Mouse (Mus musculus) myocyte (in vitro differentiated cells): ENCODE results near the gene Plod1. TPM values are rescaled to one million over a fixed set of nuclear protein-coding genes. Genes with fewer than 3 reads are reported as not detected.

Experiments
- H3K27me3 ChIP-seq: one replicate; pipeline ENCODE4 v1.6.1; 2011; ENCODE audit not compliant: control insufficient read depth, insufficient read depth, insufficient read length
- H3K36me3 ChIP-seq: one replicate; pipeline ENCODE4 v1.6.1; 2011; ENCODE audit not compliant: control insufficient read depth, insufficient read depth
- H3K4me2 ChIP-seq: one replicate; pipeline ENCODE4 v1.6.1; 2011; ENCODE audit warnings: low read depth, control low read depth
- H3K4me3 ChIP-seq: one replicate; pipeline ENCODE4 v1.5.1; 2011; ENCODE audit warnings: mild to moderate bottlenecking, control low read depth, moderate library complexity
- H3K79me2 ChIP-seq: one replicate; pipeline ENCODE4 v1.6.1; 2011; ENCODE audit not compliant: control insufficient read depth, insufficient read depth
- H3ac ChIP-seq: one replicate; pipeline ENCODE4 v1.6.1; 2011; ENCODE audit not compliant: control insufficient read depth, insufficient read length
- CEBPB ChIP-seq: IDR thresholded peaks from 2 replicates; pipeline ENCODE4 v1.6.1; 2011; ENCODE audit warnings: mild to moderate bottlenecking, moderate library complexity; ENCODE audit not compliant: poor library complexity, insufficient read depth, severe bottlenecking
- E2F4 ChIP-seq: IDR thresholded peaks from one replicate; pipeline ENCODE4 v1.6.1; 2011; ENCODE audit warnings: mild to moderate bottlenecking, control low read depth, moderate library complexity; ENCODE audit not compliant: insufficient read depth
- MAX ChIP-seq: IDR thresholded peaks from one replicate; pipeline ENCODE4 v1.6.1; 2011; ENCODE audit warnings: low read depth, mild to moderate bottlenecking, control low read depth
- MYOD1 ChIP-seq, 3 experiments: IDR thresholded peaks; one replicate each; pipeline ENCODE4 v1.6.1; 2011; ENCODE audit warnings: control low read depth in 2 of 3, low read depth in 2 of 3, mild to moderate bottlenecking in 2 of 3, moderate library complexity in 1 of 3; ENCODE audit not compliant: insufficient read length in 2 of 3, control insufficient read depth in 1 of 3
- MYOG ChIP-seq, 3 experiments: IDR thresholded peaks; one replicate each; pipeline ENCODE4 v1.6.1; 2011; ENCODE audit warnings: control low read depth in 2 of 3, low read depth in 2 of 3, mild to moderate bottlenecking in 2 of 3; ENCODE audit not compliant: insufficient read length in 2 of 3, control insufficient read depth in 1 of 3, insufficient read depth in 1 of 3
- POLR2A ChIP-seq: IDR thresholded peaks from one replicate; pipeline ENCODE4 v1.6.1; 2011; ENCODE audit warnings: low read depth, mild to moderate bottlenecking, control low read depth, moderate library complexity; ENCODE audit not compliant: insufficient read length
- POLR2AphosphoS2 ChIP-seq: IDR thresholded peaks from one replicate; pipeline ENCODE4 v1.6.1; 2011; ENCODE audit warnings: low read depth, control low read depth; ENCODE audit not compliant: insufficient read length
- REST ChIP-seq: IDR thresholded peaks from one replicate; pipeline ENCODE4 v1.6.1; 2011; ENCODE audit warnings: mild to moderate bottlenecking, control low read depth, moderate library complexity; ENCODE audit not compliant: insufficient read depth, insufficient read length
- SRF ChIP-seq: IDR thresholded peaks from one replicate; pipeline ENCODE4 v1.6.1; 2011; ENCODE audit warnings: low read depth; ENCODE audit not compliant: control insufficient read depth, insufficient read length
- TCF12 ChIP-seq: IDR thresholded peaks from one replicate; pipeline ENCODE4 v1.6.1; 2011; ENCODE audit warnings: mild to moderate bottlenecking, control low read depth; ENCODE audit not compliant: poor library complexity, insufficient read depth, severe bottlenecking
- TCF3 ChIP-seq: IDR thresholded peaks from one replicate; pipeline ENCODE4 v1.6.1; 2011; ENCODE audit warnings: low read depth, control low read depth; ENCODE audit not compliant: insufficient read length
- USF1 ChIP-seq: IDR thresholded peaks from one replicate; pipeline ENCODE4 v1.6.1; 2011; ENCODE audit warnings: low read depth, mild to moderate bottlenecking, control low read depth, moderate library complexity
- polyA plus RNA-seq: library from polyadenylated mRNA; unstranded; fragments of >200 nt; fragmentation: generic; extraction: Trizol; gene quantifications from one replicate; pipeline ENCODE4 v1.2.1, GENCODE M21; 2012; ENCODE audit warnings: missing spikeins

Plod1 gene
- polyA plus RNA-seq, 1 experiment, result 77.2 TPM

GRCm38 (mm10) chr4:147905090-147905659 lies 31.4 kb downstream of the Plod1 start:
- peaks cover 7% of the 10 kb centered on the region for H3K36me3 ChIP-seq
- TF ChIP-seq SRF, result no peak
- TF ChIP-seq POLR2AphosphoS2, result no peak
- no peak for TF ChIP-seq TCF12
- no peak for TF ChIP-seq MAX
- TF ChIP-seq CEBPB, result no peak
- no peak for TF ChIP-seq TCF3
- no peak for TF ChIP-seq POLR2A
- no peak for TF ChIP-seq E2F4
- TF ChIP-seq USF1, result no peak
- no peak for TF ChIP-seq MYOG (IDR thresholded peaks at IDR 0.05; ENCODE audit: control insufficient read depth in 1 of 3, insufficient read depth in 1 of 3, insufficient read length in 2 of 3, low read depth in 2 of 3)
- no peak for TF ChIP-seq REST
- TF ChIP-seq MYOD1 (IDR thresholded peaks at IDR 0.05; ENCODE audit: control insufficient read depth in 1 of 3, insufficient read length in 2 of 3, low read depth in 2 of 3), result no peak
- peak overlapping the region; percentile 52 for H3K4me3 ChIP-seq
- H3K27me3 ChIP-seq, result no peaks in the 10 kb centered on the region
- peaks cover 25% of the 10 kb centered on the region for H3K79me2 ChIP-seq
- peak overlapping the region; percentile 84 for H3K4me2 ChIP-seq
- peak overlapping the region; percentile 96 for H3ac ChIP-seq

DNA sequence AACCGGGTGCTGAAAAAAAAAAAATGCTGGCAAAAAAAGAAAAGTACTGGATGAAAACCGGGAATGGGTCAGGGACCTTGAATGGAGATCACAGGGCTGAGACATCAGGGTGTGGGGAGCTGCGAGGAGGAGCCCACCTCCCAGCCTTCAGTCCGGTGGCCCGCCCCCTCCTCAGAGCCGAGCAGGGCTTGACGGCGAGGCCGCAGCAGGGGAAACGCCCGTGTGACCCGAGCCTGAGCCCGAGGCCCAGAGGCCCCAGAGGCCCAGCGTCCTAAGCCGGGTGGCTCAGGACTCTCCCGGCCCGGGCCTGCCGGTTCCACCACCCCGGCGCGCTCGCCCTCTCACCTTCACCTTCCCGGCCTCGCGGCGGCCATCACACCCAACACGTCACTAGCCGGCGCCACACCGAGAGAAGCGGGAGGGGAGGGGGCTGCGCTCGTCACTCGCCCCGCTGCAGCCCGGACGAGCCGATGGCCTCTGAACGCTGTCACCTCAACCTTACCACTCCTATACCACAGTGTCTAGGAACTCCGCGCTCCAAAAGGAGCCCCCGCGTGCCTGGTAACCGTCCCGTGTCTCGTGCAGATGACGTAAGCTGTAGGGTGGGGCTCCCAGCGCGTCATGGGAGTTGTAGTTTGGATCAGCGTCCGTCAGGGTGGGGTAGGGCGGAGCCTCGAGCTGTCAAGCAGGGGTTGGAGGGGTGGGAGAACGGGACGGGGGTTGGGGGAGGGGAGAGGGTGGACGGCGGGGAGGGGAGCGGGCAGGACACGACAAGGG lies 32.1 kb downstream of the Plod1 start, which contains the start of gene Mfn2:
Mfn2 (minus strand) TSS at position 392 of the 777 bp plus-strand sequence.
- Histone ChIP-seq H3ac (peak within 1 kb of the TSS; percentile 96), H3K27me3 (no peaks in the 10 kb centered on the region), H3K4me3 (peak within 1 kb of the TSS; percentile 52), H3K36me3 (peaks cover 13% of the 10 kb centered on the region), H3K4me2 (peak within 1 kb of the TSS; percentile 84), H3K79me2 (peaks cover 31% of the 10 kb centered on the region)
- TF ChIP-seq SRF, result peak; percentile 81
- peak; percentile 44 for TF ChIP-seq POLR2AphosphoS2
- TF ChIP-seq POLR2A, result peak; percentile 60
- TF ChIP-seq E2F4, result no peak
- TF ChIP-seq CEBPB, result no peak
- TF ChIP-seq USF1, result no peak
- no peak for TF ChIP-seq TCF3
- TF ChIP-seq REST, result no peak

GRCm38 (mm10) chr4:147903601-147904000 lies 33.0 kb downstream of the Plod1 start:
- H3K79me2 ChIP-seq, result peaks cover 34% of the 10 kb centered on the region
- TF ChIP-seq SRF, result no peak
- no peak for TF ChIP-seq MAX
- TF ChIP-seq POLR2A, result no peak
- no peak for TF ChIP-seq TCF3
- no peak for TF ChIP-seq USF1
- no peak for TF ChIP-seq TCF12
- TF ChIP-seq POLR2AphosphoS2, result no peak
- TF ChIP-seq MYOD1 (IDR thresholded peaks at IDR 0.05; ENCODE audit: control insufficient read depth in 1 of 3, insufficient read length in 2 of 3, low read depth in 2 of 3), result no peak
- H3ac ChIP-seq, result peak overlapping the region; percentile 96
- H3K4me3 ChIP-seq, result peak overlapping the region; percentile 52
- H3K27me3 ChIP-seq, result no peaks in the 10 kb centered on the region
- H3K4me2 ChIP-seq, result peak overlapping the region; percentile 71
- peaks cover 19% of the 10 kb centered on the region for H3K36me3 ChIP-seq

DNA sequence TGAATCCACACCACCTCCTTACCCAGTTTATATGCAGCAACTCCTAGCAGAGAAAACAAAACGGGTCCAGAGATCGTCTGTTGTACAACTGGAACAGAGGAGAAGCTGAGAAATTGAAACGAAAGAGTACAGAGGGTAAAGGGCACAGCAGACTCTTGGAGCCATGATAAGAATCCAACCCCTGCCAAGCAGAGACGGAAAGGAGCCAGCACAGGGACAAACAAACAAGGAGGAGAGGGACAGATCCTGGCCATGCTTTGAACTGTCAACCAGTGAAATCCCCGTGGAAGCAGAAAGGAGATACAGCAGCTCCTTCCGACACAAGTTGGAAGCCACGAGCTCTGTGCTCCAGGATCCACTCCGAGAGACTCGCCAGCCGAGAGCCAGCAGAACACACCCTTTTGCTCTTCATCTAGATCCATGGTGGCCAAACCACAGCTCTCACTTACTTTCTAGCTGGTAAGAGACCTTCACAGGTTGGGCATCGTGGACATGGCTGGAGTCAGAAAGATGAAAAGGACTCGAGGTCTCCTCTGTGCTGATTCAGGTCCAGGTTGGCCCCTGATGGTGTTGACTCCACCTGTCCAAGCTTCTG lies 33.6 kb downstream of the Plod1 start:
- Histone ChIP-seq H3K36me3 (peaks cover 25% of the 10 kb centered on the region), H3ac (no peak overlapping the region), H3K79me2 (peaks cover 34% of the 10 kb centered on the region), H3K4me2 (peak overlapping the region; percentile 71), H3K27me3 (no peaks in the 10 kb centered on the region), H3K4me3 (peak overlapping the region; percentile 52)
- TF ChIP-seq USF1 (no peak), MYOG (IDR thresholded peaks at IDR 0.05; ENCODE audit: control insufficient read depth in 1 of 3, insufficient read depth in 1 of 3, insufficient read length in 2 of 3, low read depth in 2 of 3) (no peak), E2F4 (no peak), MYOD1 (IDR thresholded peaks at IDR 0.05; ENCODE audit: control insufficient read depth in 1 of 3, insufficient read length in 2 of 3, low read depth in 2 of 3) (no peak), POLR2AphosphoS2 (no peak), TCF3 (no peak), TCF12 (no peak), REST (no peak), SRF (no peak), CEBPB (no peak), POLR2A (no peak), MAX (no peak)

DNA sequence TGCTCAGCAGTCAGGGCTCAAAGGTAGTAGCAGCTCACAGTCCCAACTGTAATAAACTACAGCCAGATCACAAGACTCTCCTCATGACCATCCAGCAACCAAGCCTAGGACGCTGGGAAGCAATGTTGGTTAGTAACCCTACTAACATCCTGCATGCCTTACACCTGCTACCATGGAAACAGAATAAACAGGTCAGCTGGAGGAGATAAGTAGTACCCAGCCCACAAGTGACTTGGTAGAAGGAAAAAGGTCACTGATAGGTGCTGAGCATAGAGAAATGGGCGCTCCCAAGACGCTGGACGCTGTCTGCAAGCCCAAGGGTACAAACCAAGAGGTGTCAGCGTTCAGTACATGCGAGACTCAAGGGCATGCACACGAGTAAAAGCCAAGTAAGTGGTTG lies 36.1 kb downstream of the Plod1 start:
- TF ChIP-seq MYOG (IDR thresholded peaks at IDR 0.05; ENCODE audit: control insufficient read depth in 1 of 3, insufficient read depth in 1 of 3, insufficient read length in 2 of 3, low read depth in 2 of 3), result no peak
- TF ChIP-seq TCF3, result no peak
- no peak for TF ChIP-seq USF1
- TF ChIP-seq CEBPB, result no peak
- Histone ChIP-seq H3K36me3 (peaks cover 40% of the 10 kb centered on the region), H3ac (no peak overlapping the region), H3K79me2 (peaks cover 34% of the 10 kb centered on the region), H3K4me2 (no peak overlapping the region), H3K27me3 (no peaks in the 10 kb centered on the region), H3K4me3 (no peak overlapping the region)
